Mouse (Mus musculus): ENCODE results near the gene Shc2. TPM values are rescaled to one million over a fixed set of nuclear protein-coding genes. Genes with fewer than 3 reads are reported as not detected.

The Shc2 gene
- polyA plus RNA-seq, 1 experiment, result not detected

- H3K4me3 ChIP-seq (ENCODE audit: insufficient read depth, low read depth, low read length), result no peak overlapping the region
- no peaks in the 10 kb centered on the region for H3K4me1 ChIP-seq (ENCODE audit: control insufficient read depth, insufficient read depth, low read length)
- TF ChIP-seq POLR2A (IDR thresholded peaks at IDR 0.05; ENCODE audit: insufficient read depth, low read depth, low read length), result no peak
- no peak for TF ChIP-seq CTCF (IDR thresholded peaks at IDR 0.05; ENCODE audit: insufficient read depth, low read depth, low read length)
- 41% methylated on average over 6 of the region's 6 CpGs for WGBS
- no peak overlapping the region for H3K27ac ChIP-seq (ENCODE audit: insufficient read depth, low read depth, low read length)
These were observed 56.9 kb downstream of the Shc2 start for GRCm38 (mm10) chr10:79580811-79581210.

DNA sequence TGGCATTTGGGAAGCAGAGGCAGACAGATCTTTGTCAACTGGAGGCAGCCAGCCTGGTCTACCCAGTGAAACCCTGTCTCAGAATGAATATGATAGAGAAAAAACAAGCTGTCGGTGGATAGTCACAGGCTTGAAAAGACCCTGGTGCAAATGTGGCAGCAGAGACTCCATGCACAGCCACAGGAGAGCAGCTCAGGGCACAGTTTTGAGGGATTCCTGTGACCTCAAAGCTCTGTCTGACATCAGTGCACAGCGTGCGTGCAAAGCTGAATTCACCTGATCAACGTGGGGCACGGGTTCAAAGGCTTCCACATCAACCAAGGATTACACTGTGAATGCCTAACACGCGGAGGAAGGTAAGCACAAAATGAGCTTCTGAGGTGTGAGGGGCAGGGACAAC is 57.4 kb downstream of the Shc2 start:
- TF ChIP-seq CTCF (IDR thresholded peaks at IDR 0.05; ENCODE audit: insufficient read depth, low read depth, low read length), result no peak
- no peak for TF ChIP-seq POLR2A (IDR thresholded peaks at IDR 0.05; ENCODE audit: insufficient read depth, low read depth, low read length)
- Histone ChIP-seq H3K4me3 (ENCODE audit: insufficient read depth, low read depth, low read length) (no peak overlapping the region), H3K27ac (ENCODE audit: insufficient read depth, low read depth, low read length) (no peak overlapping the region), H3K4me1 (ENCODE audit: control insufficient read depth, insufficient read depth, low read length) (no peaks in the 10 kb centered on the region)
- WGBS, result 75% methylated on average over 7 of the region's 7 CpGs

DNA sequence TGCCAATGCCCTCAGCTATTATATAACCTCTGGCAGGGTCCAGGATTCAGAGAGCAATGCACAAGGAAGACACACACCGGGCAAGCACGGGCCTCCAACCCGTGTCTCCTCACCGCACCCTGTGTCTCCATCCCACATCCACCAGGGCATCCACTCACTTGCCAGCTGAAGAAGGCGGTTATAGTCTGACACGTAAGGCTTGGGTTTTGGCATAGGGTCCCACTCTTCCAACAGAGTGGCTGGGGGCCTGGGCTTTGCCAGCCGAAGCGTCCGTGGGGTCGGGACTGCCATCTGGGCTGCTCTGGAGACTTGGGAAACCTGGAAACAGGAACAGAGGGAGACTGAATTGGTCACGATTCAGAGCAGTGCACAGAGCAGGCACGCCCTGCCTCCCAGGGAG is 57.9 kb downstream of the Shc2 start:
- whole genome bisulfite sequencing, result 81% methylated on average over 12 of the region's 12 CpGs
- TF ChIP-seq POLR2A (IDR thresholded peaks at IDR 0.05; ENCODE audit: insufficient read depth, low read depth, low read length), result no peak
- TF ChIP-seq CTCF (IDR thresholded peaks at IDR 0.05; ENCODE audit: insufficient read depth, low read depth, low read length), result no peak
- Histone ChIP-seq H3K27ac (ENCODE audit: insufficient read depth, low read depth, low read length) (no peak overlapping the region), H3K4me3 (ENCODE audit: insufficient read depth, low read depth, low read length) (no peak overlapping the region), H3K4me1 (ENCODE audit: control insufficient read depth, insufficient read depth, low read length) (no peaks in the 10 kb centered on the region)

DNA sequence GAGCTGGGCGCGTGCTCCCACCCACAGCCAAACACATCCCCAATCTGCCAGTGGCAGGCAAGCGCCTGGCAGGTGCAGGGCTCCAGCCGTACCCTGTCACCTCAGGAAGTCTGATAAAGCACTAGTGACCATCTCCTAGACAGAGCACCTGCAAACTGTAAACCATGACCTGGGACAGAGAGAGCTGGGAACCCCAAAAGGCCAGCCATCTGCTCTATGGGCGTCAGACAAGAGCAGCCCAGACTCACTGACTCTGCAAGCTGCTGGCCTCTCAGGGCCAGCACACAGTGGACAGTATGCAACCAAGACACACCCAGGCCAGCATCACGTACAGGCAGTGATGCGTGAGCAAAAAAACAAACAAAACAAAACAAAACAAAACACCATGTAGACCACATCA is 58.8 kb downstream of the Shc2 start:
- WGBS, result 68% methylated on average over 7 of the region's 7 CpGs
- Histone ChIP-seq H3K4me3 (ENCODE audit: insufficient read depth, low read depth, low read length) (no peak overlapping the region), H3K4me1 (ENCODE audit: control insufficient read depth, insufficient read depth, low read length) (no peaks in the 10 kb centered on the region), H3K27ac (ENCODE audit: insufficient read depth, low read depth, low read length) (no peak overlapping the region)
- no peak for TF ChIP-seq POLR2A (IDR thresholded peaks at IDR 0.05; ENCODE audit: insufficient read depth, low read depth, low read length)
- TF ChIP-seq CTCF (IDR thresholded peaks at IDR 0.05; ENCODE audit: insufficient read depth, low read depth, low read length), result no peak

- Histone ChIP-seq H3K27ac (ENCODE audit: insufficient read depth, low read depth, low read length) (no peak overlapping the region), H3K4me1 (ENCODE audit: control insufficient read depth, insufficient read depth, low read length) (no peaks in the 10 kb centered on the region), H3K4me3 (ENCODE audit: insufficient read depth, low read depth, low read length) (no peak overlapping the region)
- WGBS, result 35% methylated on average over 9 of the region's 9 CpGs
- TF ChIP-seq CTCF (IDR thresholded peaks at IDR 0.05; ENCODE audit: insufficient read depth, low read depth, low read length) (no peak), POLR2A (IDR thresholded peaks at IDR 0.05; ENCODE audit: insufficient read depth, low read depth, low read length) (no peak)
These were observed 59.4 kb downstream of the Shc2 start for GRCm38 (mm10) chr10:79578276-79578675.

DNA sequence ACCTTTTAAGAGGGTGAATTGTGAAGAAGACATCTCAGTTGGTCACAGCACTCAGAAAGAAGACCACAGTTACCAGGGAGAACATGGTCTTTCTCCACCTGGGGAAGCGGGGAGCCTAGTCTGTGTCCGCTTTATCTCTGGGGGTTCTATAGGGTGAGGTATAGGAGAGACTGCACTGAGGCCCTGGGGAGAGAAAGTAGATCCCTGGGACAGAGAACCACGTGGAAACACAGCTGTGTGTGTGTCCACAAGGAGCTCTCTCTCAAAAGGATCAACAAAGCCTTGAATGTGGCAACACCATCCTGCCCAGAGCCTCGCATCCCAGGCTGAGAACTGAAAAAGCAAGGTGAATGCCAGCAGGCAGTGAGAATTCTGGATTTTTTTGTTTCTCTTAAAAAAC is 60.3 kb downstream of the Shc2 start:
- WGBS, result 66% methylated on average over 4 of the region's 4 CpGs
- Histone ChIP-seq H3K4me3 (ENCODE audit: insufficient read depth, low read depth, low read length) (no peak overlapping the region), H3K4me1 (ENCODE audit: control insufficient read depth, insufficient read depth, low read length) (no peaks in the 10 kb centered on the region), H3K27ac (ENCODE audit: insufficient read depth, low read depth, low read length) (no peak overlapping the region)
- TF ChIP-seq CTCF (IDR thresholded peaks at IDR 0.05; ENCODE audit: insufficient read depth, low read depth, low read length), result no peak
- no peak for TF ChIP-seq POLR2A (IDR thresholded peaks at IDR 0.05; ENCODE audit: insufficient read depth, low read depth, low read length)

DNA sequence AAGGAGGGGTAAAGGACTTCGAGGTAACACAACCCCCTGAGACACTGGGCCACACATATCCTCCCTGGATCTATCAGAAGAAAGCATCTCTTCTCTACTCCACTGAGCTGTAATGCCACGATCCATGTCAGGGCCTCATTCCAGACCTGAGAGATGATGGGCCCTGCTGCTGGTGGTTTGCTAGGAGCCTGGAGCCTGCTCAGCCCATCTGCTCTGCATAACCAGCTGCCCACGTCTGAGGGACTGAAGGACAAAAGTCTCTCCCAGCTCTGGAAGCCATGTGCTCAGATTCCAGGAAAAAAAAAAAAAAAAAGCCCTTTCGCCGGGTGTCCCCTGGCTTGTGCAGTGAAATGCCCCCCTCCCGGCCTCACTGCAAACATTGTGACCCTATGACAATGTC is 62.0 kb downstream of the Shc2 start:
- WGBS, result 77% methylated on average over 6 of the region's 6 CpGs
- Histone ChIP-seq H3K4me1 (ENCODE audit: control insufficient read depth, insufficient read depth, low read length) (no peaks in the 10 kb centered on the region), H3K27ac (ENCODE audit: insufficient read depth, low read depth, low read length) (no peak overlapping the region), H3K4me3 (ENCODE audit: insufficient read depth, low read depth, low read length) (no peak overlapping the region)
- no peak for TF ChIP-seq CTCF (IDR thresholded peaks at IDR 0.05; ENCODE audit: insufficient read depth, low read depth, low read length)
- TF ChIP-seq POLR2A (IDR thresholded peaks at IDR 0.05; ENCODE audit: insufficient read depth, low read depth, low read length), result no peak

GRCm38 (mm10) chr10:79574796-79575195 is 62.9 kb downstream of the Shc2 start:
- Histone ChIP-seq H3K27ac (ENCODE audit: insufficient read depth, low read depth, low read length) (no peak overlapping the region), H3K4me3 (ENCODE audit: insufficient read depth, low read depth, low read length) (no peak overlapping the region), H3K4me1 (ENCODE audit: control insufficient read depth, insufficient read depth, low read length) (no peaks in the 10 kb centered on the region)
- TF ChIP-seq POLR2A (IDR thresholded peaks at IDR 0.05; ENCODE audit: insufficient read depth, low read depth, low read length) (no peak), CTCF (IDR thresholded peaks at IDR 0.05; ENCODE audit: insufficient read depth, low read depth, low read length) (no peak)
- WGBS, result 89% methylated on average over 6 of the region's 6 CpGs

DNA sequence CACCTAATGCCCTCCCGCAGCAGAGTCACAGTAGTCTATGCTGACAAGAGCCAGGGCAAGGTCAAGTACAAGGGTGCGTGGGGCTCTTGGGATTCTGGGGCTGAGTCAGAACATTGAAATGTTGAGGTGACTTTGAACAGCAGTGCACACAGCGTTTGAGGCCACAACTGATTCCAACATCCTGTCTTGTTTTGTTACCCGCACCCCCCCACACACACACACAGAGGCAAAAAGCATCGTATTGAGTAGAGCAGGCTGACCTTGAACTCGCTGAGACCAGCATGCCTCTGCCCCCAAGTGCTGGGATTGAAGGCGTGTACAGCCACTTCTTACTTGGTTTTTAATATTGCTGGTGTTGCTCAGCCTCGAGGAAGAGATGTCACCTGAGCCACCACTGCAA is 63.4 kb downstream of the Shc2 start:
- TF ChIP-seq CTCF (IDR thresholded peaks at IDR 0.05; ENCODE audit: insufficient read depth, low read depth, low read length) (no peak), POLR2A (IDR thresholded peaks at IDR 0.05; ENCODE audit: insufficient read depth, low read depth, low read length) (no peak)
- 82% methylated on average over 8 of the region's 8 CpGs for WGBS
- H3K4me3 ChIP-seq (ENCODE audit: insufficient read depth, low read depth, low read length), result no peak overlapping the region
- no peaks in the 10 kb centered on the region for H3K4me1 ChIP-seq (ENCODE audit: control insufficient read depth, insufficient read depth, low read length)
- no peak overlapping the region for H3K27ac ChIP-seq (ENCODE audit: insufficient read depth, low read depth, low read length)

DNA sequence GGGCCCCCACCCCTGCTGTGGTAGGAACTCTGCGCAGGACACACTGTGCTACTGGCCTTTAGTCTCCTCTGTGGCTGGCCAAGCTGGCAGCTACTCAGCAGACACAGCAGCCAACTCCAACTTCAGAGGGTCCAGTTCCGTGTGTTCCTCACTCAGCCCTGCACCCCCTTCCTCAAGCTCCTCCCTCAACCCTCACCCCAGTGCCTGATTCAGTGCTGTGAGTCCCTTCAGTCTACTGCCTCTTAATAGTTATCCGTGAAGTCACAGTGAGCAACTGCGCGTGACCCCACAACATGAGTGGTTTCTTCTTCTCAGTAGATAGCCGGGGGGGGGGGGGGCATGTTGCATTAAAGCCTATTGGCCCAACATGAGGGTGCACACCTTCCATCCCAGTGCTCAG is 64.1 kb downstream of the Shc2 start:
- no peak overlapping the region for H3K4me3 ChIP-seq (ENCODE audit: insufficient read depth, low read depth, low read length)
- no peak for TF ChIP-seq CTCF (IDR thresholded peaks at IDR 0.05; ENCODE audit: insufficient read depth, low read depth, low read length)
- no peak for TF ChIP-seq POLR2A (IDR thresholded peaks at IDR 0.05; ENCODE audit: insufficient read depth, low read depth, low read length)
- no peak overlapping the region for H3K27ac ChIP-seq (ENCODE audit: insufficient read depth, low read depth, low read length)
- 88% methylated on average over 6 of the region's 6 CpGs for WGBS
- no peaks in the 10 kb centered on the region for H3K4me1 ChIP-seq (ENCODE audit: control insufficient read depth, insufficient read depth, low read length)
